Mouse (Mus musculus): ENCODE measurements at regions not wholly inside any gene's neighbourhood (a gene's known extent, or its start where the extent isn't known, plus 50 kb on each side); places are given as distances from the start of the nearest gene placed in this dataset.
"Not testable (repeated sequence)": the region's sequence is repeated elsewhere in the genome, so short reads cannot be mapped to it uniquely, and the experiment has no call there.

GRCm38 (mm10) chr8:118209301-118209700 is 74.2 kb upstream of the Cdh13 start:
- not testable (repeated sequence) for DNase-seq

- no peak for DNase-seq
Measured at GRCm38 (mm10) chr8:118190866-118191265, 92.7 kb upstream of the Cdh13 start.

DNA sequence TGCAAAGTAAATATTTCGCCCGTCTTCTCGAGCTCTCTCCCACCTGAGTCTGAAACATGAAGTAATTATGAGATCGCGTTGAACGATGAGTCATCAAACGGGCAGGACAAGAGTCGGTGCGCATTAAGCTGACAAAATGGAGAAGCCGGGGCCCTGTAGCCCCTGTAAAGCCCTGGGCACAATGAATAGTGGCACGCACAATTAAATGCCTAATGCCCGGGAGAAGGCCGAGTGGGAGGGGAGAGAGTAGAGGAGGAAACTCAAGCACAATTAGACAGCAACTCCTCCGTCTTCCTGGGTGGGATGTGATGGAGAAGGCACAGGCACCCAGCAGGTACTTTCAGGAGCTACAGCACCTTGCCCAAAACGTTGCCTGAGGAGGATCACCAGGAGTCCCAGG is 94.3 kb upstream of the Cdh13 start:
- DNase-seq, result no peak

DNA sequence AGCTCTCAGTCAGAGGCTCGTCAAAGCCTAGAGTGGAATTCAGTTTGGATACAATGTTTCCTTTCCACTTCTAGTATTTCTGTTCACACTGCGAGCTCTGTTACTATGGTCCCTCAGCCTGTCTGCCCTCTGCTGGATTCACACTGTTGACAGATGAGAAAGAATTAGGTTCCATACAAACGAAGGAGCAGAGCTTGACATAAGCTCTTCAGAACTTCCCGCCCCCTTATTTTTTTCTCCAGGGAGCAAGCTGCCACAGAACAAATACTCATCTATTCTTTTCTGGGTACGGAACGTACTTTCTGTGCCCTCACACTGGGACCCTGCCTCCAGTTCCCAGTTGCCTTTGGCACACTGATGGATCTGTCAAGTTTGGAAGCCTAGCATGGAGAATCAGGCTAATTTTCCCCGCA is 114.5 kb upstream of the Cdh13 start:
- DNase-seq, result peak; percentile 43 to 52

- DNase-seq, result peak; percentile 88 to 89
Measured at GRCm38 (mm10) chr8:118162171-118162570, 121.4 kb upstream of the Cdh13 start.

DNA sequence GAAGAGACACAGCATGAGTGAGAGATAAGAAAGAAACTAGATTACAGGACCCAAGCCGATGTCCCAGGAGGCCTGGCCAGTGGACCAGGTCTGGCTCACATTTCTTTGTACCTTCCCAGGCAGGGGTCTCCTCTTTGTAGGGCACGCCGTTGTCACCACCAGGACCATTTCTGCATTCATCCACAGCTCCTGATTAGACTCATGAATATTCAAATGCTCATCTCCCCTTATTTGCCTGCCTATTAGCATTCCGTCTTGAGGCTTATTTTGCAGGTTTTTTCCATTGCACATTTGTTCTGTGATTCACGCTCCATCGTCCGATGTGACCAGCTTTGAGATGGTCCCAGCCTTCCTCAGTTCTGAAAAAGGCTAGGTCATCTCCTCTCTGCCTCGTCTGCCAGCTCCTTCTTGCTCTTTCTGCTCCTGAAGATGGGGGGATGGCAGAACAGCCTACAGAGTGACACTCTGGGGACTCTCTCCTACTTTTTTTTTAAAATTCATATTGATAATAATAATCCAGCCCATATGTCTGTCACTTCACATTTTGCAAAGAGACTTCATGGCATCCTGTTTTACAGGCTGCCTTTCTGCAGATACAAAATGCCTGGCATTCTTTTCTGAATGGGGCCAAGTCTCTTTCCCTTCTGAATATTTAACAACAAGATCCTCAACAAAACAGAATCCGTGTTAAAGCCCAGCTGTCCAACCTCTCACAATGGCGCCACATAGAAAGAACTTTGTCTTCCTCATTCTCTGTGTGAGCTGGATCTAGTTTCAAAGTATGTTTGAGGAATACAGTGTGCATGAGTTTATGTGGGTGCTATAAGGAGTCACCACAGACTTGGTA is 136.0 kb upstream of the Cdh13 start:
- DNase-seq, result no peak

GRCm38 (mm10) chr8:118144546-118144945 is 139.0 kb upstream of the Cdh13 start:
- DNase-seq, result peak; percentile 73 to 81

- peak; percentile 33 to 44 for DNase-seq
Measured at GRCm38 (mm10) chr8:118142311-118142710, 141.2 kb upstream of the Cdh13 start.

DNA sequence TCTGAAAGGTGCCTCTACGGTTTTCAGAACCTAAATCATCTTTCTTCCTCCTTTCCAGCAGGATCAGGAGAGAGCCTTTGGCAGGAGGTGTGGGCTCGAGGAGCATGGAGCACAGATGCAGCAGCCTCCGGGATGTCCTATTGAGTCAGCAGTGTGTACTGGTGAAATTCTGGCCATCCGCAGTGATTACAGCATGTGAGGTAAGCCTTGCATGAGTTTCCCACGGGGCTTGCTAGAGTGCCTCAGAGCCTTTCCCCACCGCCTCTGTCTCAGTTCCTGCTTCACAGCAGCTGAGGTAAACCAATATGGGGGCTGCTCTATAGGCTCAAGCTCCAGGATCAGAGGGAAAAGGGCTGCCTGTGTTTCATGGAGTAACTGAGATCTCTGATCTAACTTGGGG is 143.6 kb upstream of the Cdh13 start:
- DNase-seq, result no peak

DNA sequence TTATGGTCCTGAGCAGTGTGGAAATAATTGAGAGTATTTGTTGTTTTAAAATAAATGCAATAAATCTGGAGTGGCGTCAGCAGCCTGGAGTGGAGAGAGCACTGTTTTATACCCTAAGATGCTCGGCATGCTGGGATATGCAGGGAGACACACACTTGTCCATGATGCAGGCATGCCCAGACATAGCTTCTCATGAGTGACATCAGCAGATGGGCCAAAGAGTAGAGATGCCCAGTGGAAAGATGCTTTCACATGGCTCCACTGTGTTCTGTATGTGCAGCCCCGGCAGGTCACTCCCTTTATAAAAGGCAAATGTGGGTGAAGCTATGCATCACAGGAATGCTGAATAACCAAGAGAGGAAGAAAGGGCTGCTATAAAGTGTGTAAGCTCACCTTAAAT is 145.7 kb upstream of the Cdh13 start:
- DNase-seq, result no peak

- DNase-seq, result no peak
Measured at GRCm38 (mm10) chr8:118124993-118125392, 158.5 kb upstream of the Cdh13 start.

DNA sequence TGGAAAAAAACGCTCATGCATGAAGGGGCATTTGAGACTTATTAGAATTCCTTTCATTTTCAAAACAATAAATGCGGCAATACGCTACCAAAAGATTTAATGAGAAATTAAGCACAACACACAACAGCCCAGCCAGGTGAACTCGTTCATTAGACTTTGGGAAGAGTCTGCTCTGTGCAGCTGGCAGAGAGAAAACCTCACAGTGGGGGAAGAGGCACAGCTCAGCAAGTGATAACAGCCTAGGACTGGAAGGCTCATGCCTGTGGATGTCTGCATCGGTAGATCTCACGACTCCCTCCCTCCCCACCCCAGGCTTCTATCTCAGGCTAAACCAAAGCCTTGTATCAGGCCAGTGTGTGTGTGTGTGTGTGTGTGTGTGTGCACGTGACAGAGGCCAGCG is 169.3 kb upstream of the Cdh13 start:
- DNase-seq, result peak; percentile 48 to 52

DNA sequence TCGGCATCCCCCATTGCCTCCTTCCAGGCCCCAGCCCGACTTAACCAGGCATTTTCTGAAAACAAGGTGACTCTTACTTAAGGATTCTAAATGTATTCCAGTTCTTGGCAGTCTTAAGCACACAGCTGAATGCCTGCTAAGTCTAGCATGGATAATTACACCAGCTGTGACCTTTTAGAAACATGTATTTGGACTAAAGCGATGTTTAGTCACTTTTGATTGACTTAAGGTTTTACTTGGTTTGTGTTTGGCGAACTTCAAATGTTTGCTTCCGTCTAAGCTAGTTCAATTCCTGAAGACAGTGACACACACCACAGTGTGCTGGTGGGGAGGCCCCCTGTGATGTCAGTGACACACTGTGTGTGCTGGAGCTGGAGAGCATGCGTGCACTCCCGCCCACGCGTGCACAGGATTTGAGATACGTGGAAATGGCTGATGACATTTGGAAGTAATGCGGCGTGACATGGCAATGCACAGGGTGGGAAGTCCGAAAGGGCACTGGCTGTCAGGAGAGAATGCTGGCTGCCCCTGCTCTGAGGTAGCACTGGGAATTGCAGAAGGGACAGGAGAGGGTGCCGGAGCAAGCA is 179.0 kb upstream of the Cdh13 start:
- peak; percentile 47 to 49 for DNase-seq

DNA sequence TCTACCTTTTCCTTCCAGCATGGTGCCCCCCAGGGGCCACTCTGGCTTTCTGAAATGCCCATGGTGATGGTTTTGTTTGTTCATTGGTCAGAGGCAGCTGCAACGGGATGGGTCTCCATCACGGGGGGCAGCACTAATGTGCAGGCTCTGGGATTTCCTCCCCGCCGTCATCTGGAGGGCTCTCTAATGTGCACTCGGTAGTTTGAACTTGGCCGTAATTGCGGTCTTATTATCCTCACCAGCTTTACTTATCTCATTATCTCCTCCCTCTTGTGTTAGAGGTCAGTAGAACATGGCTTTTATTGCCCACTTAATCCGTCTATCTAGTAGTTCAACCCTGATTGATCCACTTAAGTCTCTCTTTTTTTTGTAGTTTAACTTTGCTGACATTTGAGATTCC is 182.2 kb upstream of the Cdh13 start:
- no peak for DNase-seq

- DNase-seq, result no peak
Measured at GRCm38 (mm10) chr8:118062736-118063135, 220.8 kb upstream of the Cdh13 start.

DNA sequence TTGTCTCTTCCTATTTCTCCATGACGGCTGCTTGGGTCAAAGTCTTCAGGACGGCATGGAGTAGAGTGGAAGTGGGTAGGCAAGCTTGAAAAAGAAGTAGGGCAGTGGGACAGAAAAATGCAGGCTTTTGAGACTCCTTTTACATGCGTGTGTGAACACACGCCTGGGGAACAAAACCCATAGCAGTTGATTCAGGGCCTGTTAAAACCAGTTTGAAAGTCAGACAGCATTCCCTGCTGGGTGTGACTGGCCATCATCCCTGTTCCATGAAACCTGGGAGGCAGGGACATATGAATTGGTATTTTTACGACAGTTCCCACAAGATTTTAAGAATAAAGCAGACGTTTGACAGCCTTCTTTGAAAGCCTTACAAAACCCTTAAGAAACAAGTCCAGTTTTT is 226.8 kb upstream of the Cdh13 start:
- DNase-seq, result no peak

GRCm38 (mm10) chr8:118055536-118055935 is 228.0 kb upstream of the Cdh13 start:
- DNase-seq, result no peak

DNA sequence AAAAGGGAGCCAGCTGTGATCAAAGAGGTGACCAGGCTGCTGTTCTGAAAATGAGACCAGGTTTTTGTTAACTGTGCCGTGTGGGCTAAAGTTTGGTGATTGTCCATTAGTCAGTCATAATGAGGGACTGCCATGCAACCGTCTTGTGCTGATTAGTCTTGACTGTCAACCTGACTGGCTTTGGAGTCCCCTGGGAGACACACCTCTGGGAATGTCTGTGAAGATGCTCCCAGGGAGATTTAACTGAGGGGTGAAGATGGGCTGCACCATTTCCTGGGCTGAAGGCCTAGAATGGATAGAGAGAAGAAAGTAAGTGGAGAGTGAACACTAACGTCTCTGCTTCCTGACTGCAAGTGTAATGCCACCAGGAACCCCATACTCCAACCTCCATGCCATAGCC is 233.1 kb upstream of the Cdh13 start:
- no peak for DNase-seq

GRCm38 (mm10) chr8:118042253-118042860 is 240.6 kb upstream of the Mphosph6 start:
- DNase-seq, result no peak

GRCm38 (mm10) chr8:118041253-118041652 is 239.5 kb upstream of the Mphosph6 start:
- DNase-seq, result no peak

DNA sequence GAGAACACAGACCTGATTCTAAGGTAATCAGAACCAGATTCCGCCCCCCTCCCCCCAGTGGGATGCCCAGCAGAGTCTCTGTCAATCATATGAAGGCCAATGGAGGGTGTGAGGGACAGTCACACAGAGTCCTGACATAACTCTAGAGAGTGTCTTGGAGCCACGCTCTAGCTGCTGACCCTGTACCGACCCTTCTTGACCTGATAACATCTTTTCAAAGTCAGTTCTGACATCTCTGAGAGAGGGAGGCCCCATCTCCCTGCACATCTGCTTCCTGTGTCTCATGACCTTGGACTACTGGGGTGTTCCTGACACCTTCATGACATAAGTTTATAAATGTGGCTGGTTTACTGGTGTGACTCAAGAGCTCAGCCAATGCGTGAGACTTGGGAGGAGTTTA is 236.1 kb upstream of the Mphosph6 start:
- no peak for DNase-seq

GRCm38 (mm10) chr8:118034051-118034450 is 232.3 kb upstream of the Mphosph6 start:
- peak; percentile 80 to 82 for DNase-seq

DNA sequence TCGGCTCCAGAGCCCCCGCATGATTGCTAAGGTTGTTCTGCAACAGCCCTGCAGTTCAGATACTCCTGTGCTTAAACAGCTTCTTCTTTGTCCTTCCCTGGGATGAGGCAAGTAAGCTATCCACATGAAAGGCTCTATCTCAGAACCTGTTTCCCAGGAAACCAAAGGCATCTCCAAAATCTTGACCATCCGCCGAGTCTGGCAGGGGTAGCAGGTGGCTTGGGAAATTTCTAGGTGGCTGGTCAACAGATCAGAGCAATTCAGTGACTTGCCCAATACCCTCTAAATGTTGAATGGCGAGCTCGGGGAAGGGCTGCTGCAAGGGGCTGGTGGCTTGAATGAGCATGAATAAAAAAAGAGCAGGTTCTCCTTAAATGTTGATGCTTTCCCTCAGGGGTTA is 229.7 kb upstream of the Mphosph6 start:
- peak; percentile 60 to 66 for DNase-seq

All from cerebellum, postnatal 10 days (tissue).